Mouse (Mus musculus) midbrain, embryonic 15.5 days (tissue): Measurements from ENCODE around the gene Chst8. TPM values are rescaled to one million over a fixed set of nuclear protein-coding genes. Genes with fewer than 3 reads are reported as not detected.
A peak's percentile ranks its signal among the peaks of the same experiment; 100 is the strongest.

Source experiments
- ATAC-seq: fragments of 200-750 bp; cut with Nextera tagmentation; replicated peaks from 2 replicates; pipeline ENCODE4 v1.8.0; 2017; ENCODE audit warnings: moderate TSS enrichment
- H3K27ac ChIP-seq: fragments of 300-500 bp; sonication (generic); 2 replicates; pipeline ENCODE4 v1.5.1; 2015; ENCODE audit warnings: mild to moderate bottlenecking, inconsistent platforms
- H3K27me3 ChIP-seq: fragments of 300-500 bp; sonication (generic); replicated peaks from 2 replicates; pipeline ENCODE4 v1.6.1; 2015; ENCODE audit warnings: inconsistent platforms
- H3K36me3 ChIP-seq: fragments of 300-500 bp; sonication (generic); replicated peaks from 2 replicates; pipeline ENCODE4 v1.6.1; 2015; ENCODE audit warnings: inconsistent platforms
- H3K4me1 ChIP-seq: fragments of 300-500 bp; sonication (generic); 2 replicates; pipeline ENCODE4 v1.6.1; 2015; ENCODE audit warnings: inconsistent platforms
- H3K4me2 ChIP-seq: fragments of 300-500 bp; sonication (generic); 2 replicates; pipeline ENCODE4 v1.6.1; 2015; ENCODE audit warnings: inconsistent platforms, mild to moderate bottlenecking, moderate library complexity
- H3K4me3 ChIP-seq: fragments of 300-500 bp; sonication (generic); 2 replicates; pipeline ENCODE4 v1.5.1; 2015; ENCODE audit warnings: mild to moderate bottlenecking, inconsistent platforms
- H3K9ac ChIP-seq: fragments of 300-500 bp; sonication (generic); 2 replicates; pipeline ENCODE4 v1.6.1; 2015; ENCODE audit warnings: mild to moderate bottlenecking, inconsistent platforms
- H3K9me3 ChIP-seq: fragments of 300-500 bp; sonication (generic); 2 replicates; pipeline ENCODE4 v1.6.1; 2016; ENCODE audit warnings: inconsistent platforms
- WGBS: fragments of 180-500 bp; shearing (Covaris S2); methylation state at CpG from one replicate; pipeline ENCODE4 v1.1.7; 2015; ENCODE audit warnings: mixed read lengths; 5-methylcytosine and 5-hydroxymethylcytosine counted together
- polyA plus RNA-seq: library from polyadenylated mRNA; unstranded; fragments of >200 nt; fragmentation: Nextera tagmentation; extraction: Ambion mirVana; gene quantifications from 2 replicates; pipeline ENCODE4 v1.2.1, GENCODE M21; 2015

Gene Chst8
- polyA plus RNA-seq, 1 experiment from 2014 or later: 17.1 TPM

DNA sequence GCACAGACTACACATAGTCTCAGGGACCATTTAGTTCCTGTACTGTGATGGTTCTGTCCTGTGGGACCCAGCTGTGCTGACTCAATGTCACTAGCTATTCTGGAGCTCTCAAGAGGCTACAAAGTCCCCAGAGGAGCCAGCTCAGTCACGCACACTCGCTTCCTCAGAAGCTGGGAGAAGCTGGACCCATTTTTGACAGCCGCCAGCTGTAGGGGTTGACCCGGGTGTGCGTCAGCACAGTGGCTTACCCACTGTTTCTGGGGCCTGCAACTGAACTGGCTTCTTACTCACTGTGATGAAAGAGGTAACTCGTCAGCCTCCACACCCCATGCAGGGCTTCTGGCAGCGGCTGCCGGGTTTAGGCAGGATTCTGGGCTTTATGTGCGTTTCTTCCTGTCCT lies 66.3 kb downstream of the Chst8 start:
- no peaks in the 10 kb centered on the region for H3K9me3 ChIP-seq
- no peak overlapping the region for H3K4me3 ChIP-seq
- H3K9ac ChIP-seq: no peak overlapping the region
- H3K27me3 ChIP-seq: no peaks in the 10 kb centered on the region
- H3K4me2 ChIP-seq: no peak overlapping the region
- no peak for ATAC-seq
- peaks cover 10% of the 10 kb centered on the region for H3K4me1 ChIP-seq
- 31% methylated on average over 9 of the region's 9 CpGs for WGBS
- H3K27ac ChIP-seq: no peak overlapping the region; the same call in 1 of the 2 replicates
- no peaks in the 10 kb centered on the region for H3K36me3 ChIP-seq

DNA sequence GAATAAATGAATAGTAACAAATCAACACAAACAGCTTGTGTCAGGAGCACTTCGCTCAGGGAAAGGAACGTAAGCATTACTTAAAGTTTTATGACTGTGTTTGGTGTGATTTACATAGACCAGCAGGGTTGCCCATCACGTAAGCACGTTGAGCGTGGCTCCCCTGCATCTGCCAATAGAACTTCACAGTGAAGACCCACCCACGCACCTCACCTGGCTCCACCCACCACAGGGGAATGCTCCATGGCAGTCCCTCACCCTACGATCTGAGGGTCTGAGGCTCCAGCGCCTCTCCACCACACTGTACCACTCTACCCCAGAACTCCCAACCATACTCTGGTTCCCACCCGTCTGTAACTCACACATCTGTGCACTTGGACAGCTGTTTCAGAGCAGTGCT lies 67.1 kb downstream of the Chst8 start:
- 77% methylated on average over 9 of the region's 9 CpGs for WGBS
- Histone ChIP-seq H3K36me3 (no peaks in the 10 kb centered on the region), H3K9ac (no peak overlapping the region), H3K27ac (no peak overlapping the region), H3K4me1 (peaks cover 10% of the 10 kb centered on the region), H3K27me3 (no peaks in the 10 kb centered on the region), H3K4me3 (no peak overlapping the region), H3K9me3 (no peaks in the 10 kb centered on the region), H3K4me2 (no peak overlapping the region)
- 0 out of 2 replicates have a peak, but pooled peaks have one; percentile 11 for ATAC-seq

DNA sequence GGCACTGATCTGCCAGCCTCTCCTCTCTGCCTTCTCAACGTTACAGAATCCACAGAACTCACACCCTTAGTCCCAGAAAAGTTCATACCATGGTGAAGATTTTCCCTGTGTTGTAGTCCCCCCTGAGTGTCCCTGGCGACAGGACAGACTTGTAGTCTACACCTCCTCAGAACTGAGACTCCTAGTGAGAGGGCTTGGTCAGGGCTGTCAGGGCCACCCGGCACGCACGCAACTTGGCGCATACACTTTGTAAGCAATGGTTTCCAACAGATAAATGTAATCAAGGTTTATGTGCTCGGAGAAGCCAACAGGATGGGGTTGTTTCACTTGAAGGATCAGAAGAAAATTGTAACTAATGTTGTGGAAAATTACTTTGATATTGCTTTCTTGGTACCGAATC lies 67.5 kb downstream of the Chst8 start:
- no peak for ATAC-seq
- Histone ChIP-seq H3K4me3 (no peak overlapping the region), H3K27ac (no peak overlapping the region), H3K4me1 (peaks cover 10% of the 10 kb centered on the region), H3K9me3 (no peaks in the 10 kb centered on the region), H3K4me2 (no peak overlapping the region), H3K27me3 (no peaks in the 10 kb centered on the region), H3K36me3 (no peaks in the 10 kb centered on the region), H3K9ac (no peak overlapping the region)
- 82% methylated on average over 8 of the region's 8 CpGs for WGBS

DNA sequence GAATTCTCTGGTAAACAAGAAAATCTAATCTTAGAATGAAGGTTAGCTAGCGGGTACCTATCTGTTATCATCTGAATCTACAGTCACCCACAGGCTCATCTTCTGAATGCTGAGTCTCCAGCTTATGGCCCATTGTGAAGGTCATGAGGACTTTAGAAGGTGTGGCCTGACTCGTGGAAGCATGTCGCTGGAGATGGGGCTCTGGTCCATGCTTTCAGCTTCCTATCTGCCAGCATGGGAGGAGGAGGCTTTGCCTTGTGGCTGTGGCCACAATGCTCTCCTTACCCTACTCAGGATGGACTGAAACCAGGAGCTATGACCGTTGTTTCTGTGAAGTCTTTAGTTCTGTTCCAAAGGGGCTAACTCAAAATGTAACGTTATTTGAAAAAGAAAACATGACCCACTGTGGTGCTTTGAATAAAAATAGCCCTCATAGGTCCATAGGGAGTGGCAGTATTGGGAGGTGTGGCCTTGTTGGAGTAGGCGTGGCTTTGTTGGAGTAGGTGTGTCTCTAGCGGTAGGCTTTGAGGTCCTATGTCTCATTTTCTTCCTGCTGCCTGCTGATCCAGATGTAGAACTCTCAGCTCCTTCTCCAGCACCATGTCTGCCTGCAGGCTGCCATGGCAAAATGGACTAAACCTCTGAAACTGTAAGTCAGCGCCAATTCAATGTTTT lies 69.0 kb downstream of the Chst8 start:
- peaks cover 10% of the 10 kb centered on the region for H3K4me1 ChIP-seq
- H3K27ac ChIP-seq: no peak overlapping the region
- H3K4me3 ChIP-seq: no peak overlapping the region
- H3K9ac ChIP-seq: no peak overlapping the region
- no peaks in the 10 kb centered on the region for H3K9me3 ChIP-seq
- H3K27me3 ChIP-seq: no peaks in the 10 kb centered on the region
- no peak for ATAC-seq
- H3K4me2 ChIP-seq: no peak overlapping the region
- 79% methylated on average over 8 of the region's 8 CpGs for WGBS
- H3K36me3 ChIP-seq: no peaks in the 10 kb centered on the region

DNA sequence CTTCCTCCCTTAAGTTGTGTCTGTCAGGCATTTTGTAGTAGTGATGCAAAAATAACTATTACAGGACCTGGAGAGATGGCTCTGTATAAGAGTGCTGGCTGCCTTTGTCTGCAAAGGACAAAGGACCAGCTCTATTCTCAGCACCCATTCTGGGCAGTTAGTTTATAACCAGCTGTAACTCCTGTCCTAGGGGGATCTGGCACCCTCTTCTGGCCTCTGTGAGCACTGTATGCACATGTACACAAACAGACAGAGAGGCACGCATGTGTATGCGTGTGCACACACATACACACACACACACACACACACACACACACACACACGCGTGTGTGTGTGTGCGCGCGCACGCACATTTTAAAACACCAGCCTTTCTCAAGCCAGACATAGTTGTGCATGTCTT lies 73.1 kb downstream of the Chst8 start:
- no peaks in the 10 kb centered on the region for H3K9me3 ChIP-seq
- no peak overlapping the region for H3K4me3 ChIP-seq
- no peaks in the 10 kb centered on the region for H3K27me3 ChIP-seq
- ATAC-seq: no peak
- 99% methylated on average over 8 of the region's 8 CpGs for WGBS
- no peak overlapping the region for H3K4me2 ChIP-seq
- no peaks in the 10 kb centered on the region for H3K36me3 ChIP-seq
- H3K9ac ChIP-seq: no peak overlapping the region
- H3K27ac ChIP-seq: no peak overlapping the region
- H3K4me1 ChIP-seq: 0 out of 2 replicates have a peak, but pooled peaks cover 2% of the 10 kb centered on the region

DNA sequence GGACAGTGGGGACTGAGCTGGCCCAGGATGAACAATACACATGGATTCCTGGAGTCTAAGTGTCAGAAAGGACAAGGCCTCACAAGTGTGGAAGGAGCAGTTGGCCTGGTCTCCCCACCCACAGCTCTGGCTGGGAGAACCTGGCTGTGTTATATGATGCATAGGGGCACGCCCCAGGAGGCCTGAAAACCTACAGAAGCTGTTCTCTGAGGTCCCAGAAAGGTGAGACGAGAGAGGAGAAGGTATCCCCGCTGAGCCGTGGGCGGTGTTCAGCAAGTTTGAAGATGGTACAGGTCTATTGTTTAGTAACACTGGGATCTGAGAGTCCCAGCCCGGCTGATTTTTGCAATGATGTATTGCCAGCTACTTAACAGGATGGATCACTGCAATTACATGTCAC lies 75.3 kb downstream of the Chst8 start:
- Histone ChIP-seq H3K4me2 (no peak overlapping the region), H3K9me3 (no peaks in the 10 kb centered on the region), H3K4me3 (no peak overlapping the region), H3K27me3 (no peaks in the 10 kb centered on the region), H3K4me1 (0 out of 2 replicates have a peak, but pooled peaks cover 4% of the 10 kb centered on the region), H3K36me3 (no peaks in the 10 kb centered on the region), H3K9ac (no peak overlapping the region), H3K27ac (no peak overlapping the region)
- ATAC-seq: no peak
- WGBS: 81% methylated on average over 6 of the region's 6 CpGs

DNA sequence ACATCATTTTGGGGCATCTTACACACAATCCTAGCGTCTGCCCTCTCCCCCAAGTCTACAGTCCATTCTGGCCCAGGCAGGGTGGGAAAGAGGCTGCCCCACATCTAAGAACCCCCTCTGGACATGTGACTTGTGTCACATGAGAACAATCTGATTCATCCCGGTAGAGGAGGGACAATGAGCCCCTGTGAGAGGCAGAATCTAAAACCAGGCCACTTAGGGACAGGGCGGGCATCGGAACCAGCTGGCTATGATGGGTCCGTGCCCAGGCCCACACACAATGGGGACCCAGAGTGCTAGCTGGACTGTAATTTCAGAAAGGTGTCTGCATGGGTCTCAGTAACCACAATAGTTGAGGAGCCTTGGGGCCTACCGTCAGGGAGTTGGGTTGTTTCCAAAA lies 78.2 kb downstream of the Chst8 start:
- Histone ChIP-seq H3K36me3 (no peaks in the 10 kb centered on the region), H3K9me3 (no peaks in the 10 kb centered on the region), H3K27ac (no peak overlapping the region), H3K9ac (no peak overlapping the region), H3K4me3 (no peak overlapping the region), H3K4me1 (0 out of 2 replicates have a peak, but pooled peaks cover 4% of the 10 kb centered on the region), H3K27me3 (no peaks in the 10 kb centered on the region), H3K4me2 (no peak overlapping the region)
- 78% methylated on average over 6 of the region's 6 CpGs for WGBS
- ATAC-seq: no peak

DNA sequence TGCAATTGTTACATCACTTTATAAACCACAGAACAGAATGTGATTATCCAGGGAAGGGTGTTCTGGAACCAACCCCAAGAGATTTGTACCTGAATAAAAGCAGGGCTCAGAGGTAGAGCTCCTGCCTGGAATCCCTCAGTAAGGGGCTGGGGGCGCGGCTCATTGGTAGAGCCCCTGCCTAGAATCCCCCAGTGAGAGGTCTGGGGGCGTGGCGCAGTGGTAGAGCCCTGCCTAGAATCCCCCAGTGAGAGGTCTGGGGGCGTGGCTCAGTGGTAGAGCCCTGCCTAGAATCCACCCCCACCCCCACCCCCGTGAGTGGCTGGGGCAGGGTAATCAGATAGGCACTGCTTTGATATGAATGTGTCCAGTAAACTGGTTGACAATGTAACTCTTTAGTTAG lies 83.6 kb downstream of the Chst8 start:
- H3K9me3 ChIP-seq: no peaks in the 10 kb centered on the region
- no peak overlapping the region for H3K9ac ChIP-seq

DNA sequence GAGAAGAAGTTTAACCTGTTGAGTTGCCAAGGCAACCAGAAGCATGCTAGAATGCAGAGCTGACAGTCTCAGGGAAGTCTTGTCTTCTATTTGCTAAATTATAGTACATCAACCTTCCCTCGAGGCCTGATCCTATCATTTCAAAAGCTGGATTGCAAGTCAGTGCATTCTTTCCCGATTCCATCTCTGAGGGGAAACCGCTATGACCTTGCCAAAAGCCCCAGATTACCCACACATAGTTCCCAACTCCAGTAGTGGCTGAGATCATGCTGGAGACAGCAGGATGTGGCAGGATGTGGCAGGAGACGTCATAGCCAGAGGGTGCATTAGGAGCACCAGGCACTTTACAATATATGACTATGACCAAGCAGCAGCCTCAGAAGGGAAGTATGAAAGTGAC lies 87.3 kb downstream of the Chst8 start:
- Histone ChIP-seq H3K36me3 (no peaks in the 10 kb centered on the region), H3K27me3 (no peaks in the 10 kb centered on the region), H3K4me2 (no peak overlapping the region), H3K4me3 (no peak overlapping the region), H3K9me3 (no peaks in the 10 kb centered on the region), H3K4me1 (peaks cover 20% of the 10 kb centered on the region), H3K9ac (no peak overlapping the region), H3K27ac (no peak overlapping the region)
- 79% methylated on average over 4 of the region's 4 CpGs for WGBS
- no peak for ATAC-seq

More for the DNA sequence above, 83.6 kb downstream of the Chst8 start:
- WGBS: 39% methylated on average over 6 of the region's 6 CpGs
- H3K27ac ChIP-seq: no peak overlapping the region
- no peak for ATAC-seq
- no peak overlapping the region for H3K4me2 ChIP-seq
- no peak overlapping the region for H3K4me3 ChIP-seq
- no peaks in the 10 kb centered on the region for H3K4me1 ChIP-seq
- no peaks in the 10 kb centered on the region for H3K36me3 ChIP-seq
- H3K27me3 ChIP-seq: no peaks in the 10 kb centered on the region

DNA sequence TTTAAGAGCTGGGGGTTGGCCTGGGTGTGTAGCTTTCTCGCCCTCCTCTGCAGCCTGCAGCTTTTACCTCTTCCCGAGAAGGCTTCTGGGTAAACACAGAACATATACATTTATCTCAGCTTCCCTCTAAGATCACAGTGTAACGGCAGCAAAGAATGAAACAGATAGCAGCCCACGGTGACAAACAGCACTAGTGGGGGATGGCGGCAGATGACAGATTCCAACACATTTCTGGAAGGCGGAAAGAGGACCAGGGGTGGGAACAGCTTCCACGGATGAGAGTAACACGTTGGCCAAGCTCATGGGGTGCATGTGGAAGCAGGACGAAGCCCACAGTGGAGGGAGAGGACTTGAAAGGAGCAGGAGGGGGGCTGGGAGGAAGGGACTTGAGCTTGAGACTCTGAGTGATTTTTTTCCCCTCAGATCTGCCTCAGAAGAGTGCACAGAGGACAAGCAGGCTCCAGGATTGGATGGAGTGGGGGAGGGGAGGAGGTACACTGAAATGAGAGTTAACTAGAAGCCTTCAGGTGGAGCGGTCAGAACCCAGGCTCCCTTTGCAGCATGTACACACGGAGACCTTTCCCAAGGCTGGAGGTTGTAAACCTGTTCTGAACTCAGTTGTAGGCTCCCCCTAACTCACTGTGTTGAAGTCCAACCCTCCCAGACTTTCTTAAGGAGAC lies 89.8 kb downstream of the Chst8 start:
- WGBS: 55% methylated on average over 11 of the region's 11 CpGs
- no peak for ATAC-seq
- Histone ChIP-seq H3K9ac (no peak overlapping the region), H3K9me3 (no peaks in the 10 kb centered on the region), H3K4me1 (peaks cover 30% of the 10 kb centered on the region), H3K4me2 (no peak overlapping the region), H3K36me3 (no peaks in the 10 kb centered on the region), H3K27me3 (no peaks in the 10 kb centered on the region), H3K27ac (no peak overlapping the region), H3K4me3 (no peak overlapping the region)

DNA sequence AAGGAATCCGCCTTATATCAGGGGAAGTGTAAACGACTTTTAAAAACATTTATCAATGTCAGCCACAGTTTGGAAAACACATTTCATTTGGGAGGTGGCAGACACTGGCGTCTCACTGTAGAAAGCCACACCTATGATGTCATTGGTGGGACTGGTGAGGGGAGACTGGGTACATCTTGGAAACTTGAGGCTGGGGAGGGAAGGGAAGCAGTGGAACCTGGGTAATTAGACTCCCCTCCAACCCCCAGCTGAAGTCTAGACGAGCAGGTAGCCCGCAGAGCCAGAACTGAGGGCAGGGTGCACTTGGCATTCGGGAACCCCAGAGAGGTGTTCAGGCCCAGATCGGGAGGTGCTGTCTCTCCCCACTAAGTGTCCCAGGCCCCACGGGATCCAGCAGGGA lies 90.4 kb downstream of the Chst8 start:
- Histone ChIP-seq H3K27ac (no peak overlapping the region), H3K4me3 (no peak overlapping the region), H3K36me3 (no peaks in the 10 kb centered on the region), H3K9ac (no peak overlapping the region), H3K9me3 (no peaks in the 10 kb centered on the region), H3K4me1 (peaks cover 35% of the 10 kb centered on the region), H3K4me2 (no peak overlapping the region), H3K27me3 (no peaks in the 10 kb centered on the region)
- no peak for ATAC-seq
- whole genome bisulfite sequencing: 47% methylated on average over 8 of the region's 8 CpGs

DNA sequence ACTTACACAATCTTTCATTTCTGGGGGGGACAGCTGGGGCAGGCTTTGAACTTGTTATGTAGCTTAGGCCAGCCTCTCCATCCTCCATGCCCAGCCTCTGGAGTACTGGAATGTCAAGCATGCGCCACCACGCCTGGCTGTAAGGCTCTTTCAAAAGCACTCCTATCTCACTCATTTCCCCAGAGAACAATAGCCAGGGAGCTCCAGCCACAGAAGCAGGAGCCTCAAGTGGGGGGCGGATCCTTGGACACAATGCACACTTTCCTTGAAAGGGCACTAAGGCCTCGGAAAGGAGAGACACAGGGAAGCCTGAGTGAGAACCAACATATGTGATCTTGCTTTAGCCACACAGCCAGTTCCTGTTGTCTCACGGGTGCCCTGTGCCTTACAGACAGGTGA lies 90.9 kb downstream of the Chst8 start:
- Histone ChIP-seq H3K27ac (0 out of 2 replicates have a peak overlapping the region, but pooled peaks have one; percentile 48), H3K9ac (no peak overlapping the region), H3K36me3 (no peaks in the 10 kb centered on the region), H3K27me3 (no peaks in the 10 kb centered on the region), H3K4me1 (peaks cover 40% of the 10 kb centered on the region), H3K9me3 (no peaks in the 10 kb centered on the region), H3K4me3 (no peak overlapping the region), H3K4me2 (no peak overlapping the region)
- ATAC-seq: no peak
- WGBS: 15% methylated on average over 5 of the region's 5 CpGs
